Mouse (Mus musculus) lung, adult 2 months (tissue): ENCODE data around the gene Ckap2l. TPM values are rescaled to one million over a fixed set of nuclear protein-coding genes. Genes with fewer than 3 reads are reported as not detected.

Experiments used
- DNase-seq: peaks from one replicate; pipeline ENCODE4 v3.0.0; 2022
- H3K4me1 ChIP-seq: fragments of 200-500 bp; 2 replicates; pipeline ENCODE4 v1.6.1; 2011; ENCODE audit warnings: low read length; ENCODE audit not compliant: control insufficient read depth, insufficient read depth
- H3K4me3 ChIP-seq: fragments of 200-500 bp; replicated peaks from 2 replicates; pipeline ENCODE3; 2011; ENCODE audit warnings: low read depth, mild to moderate bottlenecking, control low read depth, low read length; ENCODE audit errors: extremely low read depth
- CTCF ChIP-seq: fragments of 200-500 bp; IDR thresholded peaks from 2 replicates; pipeline ENCODE4 v1.5.1; 2011; ENCODE audit warnings: mild to moderate bottlenecking, low read length, control low read depth; ENCODE audit not compliant: insufficient read depth
- POLR2A ChIP-seq: fragments of 200-500 bp; IDR thresholded peaks from 2 replicates; pipeline ENCODE4 v1.6.1; 2011; ENCODE audit warnings: low read depth, mild to moderate bottlenecking, control low read depth, low read length, borderline replicate concordance; ENCODE audit errors: extremely low read depth
- WGBS: fragments of 180-500 bp; shearing (Covaris S2); methylation state at CpG from one replicate; pipeline ENCODE4 v1.1.7; 2018; 5-methylcytosine and 5-hydroxymethylcytosine counted together
- polyA plus RNA-seq: library from polyadenylated mRNA; depleted of rRNA; stranded (reverse); fragments of >200 nt; gene quantifications from 2 replicates; pipeline ENCODE4 v1.2.3, GENCODE M21; 2012

Ckap2l gene
- polyA plus RNA-seq, 1 experiment, result 0.60 TPM

- TF ChIP-seq POLR2A (no peak), CTCF (no peak)
- Histone ChIP-seq H3K4me3 (no peak overlapping the region), H3K4me1 (no peaks in the 10 kb centered on the region)
- 81% methylated on average over 2 of the region's 2 CpGs for WGBS
- no peak for DNase-seq
Observed at GRCm38 (mm10) chr2:129253631-129253970, 43.4 kb downstream of the Ckap2l start.

DNA sequence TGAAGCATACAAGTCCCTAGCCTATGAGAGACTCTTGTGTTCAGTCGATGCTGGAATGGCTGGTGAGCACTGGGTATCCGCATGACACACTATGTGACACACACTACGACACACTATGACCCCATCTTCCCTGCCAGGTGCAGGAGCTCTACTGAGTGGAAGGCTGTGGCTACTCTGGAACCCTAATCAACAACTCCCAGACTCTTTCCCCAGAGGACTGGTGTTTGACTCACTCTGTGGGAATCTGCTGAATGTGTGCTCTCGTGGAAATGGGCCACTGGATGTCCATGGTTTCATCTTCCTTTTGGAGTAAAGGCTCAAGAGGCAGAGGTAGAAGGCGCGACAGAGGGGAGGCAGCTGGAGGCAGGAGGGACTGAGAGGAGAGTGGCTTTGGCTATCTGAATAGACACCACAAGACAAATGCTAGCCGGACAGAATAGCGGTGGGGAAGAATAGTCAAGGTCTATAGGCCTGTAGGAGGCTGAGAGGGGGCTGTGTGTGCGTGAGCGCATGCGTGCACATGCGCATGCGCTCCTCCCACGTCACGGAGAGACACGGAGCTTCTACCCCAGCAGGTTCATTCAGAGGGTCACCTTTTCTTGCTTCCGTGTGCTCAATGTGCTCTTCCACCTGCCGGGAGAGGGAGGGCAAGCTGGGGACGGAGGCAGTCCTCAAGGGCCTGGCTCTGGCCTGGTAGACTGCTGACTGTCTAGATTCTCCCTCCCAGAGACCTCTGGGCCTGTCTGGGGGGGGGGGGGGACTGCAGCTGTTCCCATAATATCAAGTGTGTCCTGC lies 44.0 kb downstream of the Ckap2l start:
- no peak overlapping the region for H3K4me3 ChIP-seq
- WGBS, result 91% methylated on average over 19 of the region's 19 CpGs
- no peak for TF ChIP-seq CTCF
- TF ChIP-seq POLR2A, result no peak
- no peaks in the 10 kb centered on the region for H3K4me1 ChIP-seq
- no peak for DNase-seq

- H3K4me3 ChIP-seq, result no peak overlapping the region
- 28% methylated on average over 1 of the region's 1 CpGs for WGBS
- no peak for DNase-seq
- TF ChIP-seq CTCF, result no peak
- TF ChIP-seq POLR2A, result no peak
- no peaks in the 10 kb centered on the region for H3K4me1 ChIP-seq
Observed at GRCm38 (mm10) chr2:129249321-129249720, 47.7 kb downstream of the Ckap2l start.

DNA sequence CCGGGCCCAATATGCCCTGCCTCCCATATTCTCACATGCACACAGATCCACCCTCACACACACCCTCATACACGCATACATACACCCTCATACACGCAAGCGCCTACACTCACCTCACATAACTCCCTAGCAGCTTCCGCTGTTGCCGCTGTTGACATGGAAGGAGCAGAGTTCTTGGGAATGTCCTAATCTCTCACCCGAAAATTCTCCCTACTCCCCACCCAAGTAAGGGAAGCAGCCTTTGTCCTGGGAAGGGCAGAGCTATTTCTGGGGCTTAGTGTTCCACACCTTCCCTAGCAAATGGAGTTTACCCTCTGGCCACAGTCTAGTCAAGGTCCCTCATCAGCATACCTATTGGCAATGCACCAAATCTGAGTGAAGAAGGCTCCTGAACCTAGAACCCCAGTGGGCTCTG lies 49.3 kb downstream of the Ckap2l start:
- WGBS, result 90% methylated on average over 7 of the region's 7 CpGs
- Histone ChIP-seq H3K4me1 (no peaks in the 10 kb centered on the region), H3K4me3 (no peak overlapping the region)
- no peak for DNase-seq
- TF ChIP-seq CTCF (no peak), POLR2A (no peak)

GRCm38 (mm10) chr2:129246924-129247323 lies 50.1 kb downstream of the Ckap2l start:
- Histone ChIP-seq H3K4me1 (no peaks in the 10 kb centered on the region), H3K4me3 (no peak overlapping the region)
- no peak for DNase-seq
- whole genome bisulfite sequencing, result 94% methylated on average over 12 of the region's 12 CpGs
- TF ChIP-seq POLR2A (no peak), CTCF (no peak)

- no peaks in the 10 kb centered on the region for H3K4me1 ChIP-seq
Observed at GRCm38 (mm10) chr2:129246436-129246835, 50.6 kb downstream of the Ckap2l start.

GRCm38 (mm10) chr2:129245618-129246017 lies 51.4 kb downstream of the Ckap2l start:
- no peak for TF ChIP-seq POLR2A
- no peak for TF ChIP-seq CTCF
- DNase-seq, result no peak
- 49% methylated on average over 5 of the region's 5 CpGs for WGBS
- Histone ChIP-seq H3K4me1 (no peaks in the 10 kb centered on the region), H3K4me3 (no peak overlapping the region)

More at GRCm38 (mm10) chr2:129246436-129246835, 50.6 kb downstream of the Ckap2l start:
- no peak for TF ChIP-seq POLR2A
- no peak for TF ChIP-seq CTCF
- WGBS, result 81% methylated on average over 7 of the region's 7 CpGs
- no peak overlapping the region for H3K4me3 ChIP-seq
- no peak for DNase-seq

- TF ChIP-seq POLR2A, result no peak
- no peak for TF ChIP-seq CTCF
- Histone ChIP-seq H3K4me1 (no peaks in the 10 kb centered on the region), H3K4me3 (no peak overlapping the region)
- DNase-seq, result no peak
- WGBS, result 69% methylated on average over 20 of the region's 20 CpGs
Observed at GRCm38 (mm10) chr2:129244446-129245120, 52.4 kb downstream of the Ckap2l start.

DNA sequence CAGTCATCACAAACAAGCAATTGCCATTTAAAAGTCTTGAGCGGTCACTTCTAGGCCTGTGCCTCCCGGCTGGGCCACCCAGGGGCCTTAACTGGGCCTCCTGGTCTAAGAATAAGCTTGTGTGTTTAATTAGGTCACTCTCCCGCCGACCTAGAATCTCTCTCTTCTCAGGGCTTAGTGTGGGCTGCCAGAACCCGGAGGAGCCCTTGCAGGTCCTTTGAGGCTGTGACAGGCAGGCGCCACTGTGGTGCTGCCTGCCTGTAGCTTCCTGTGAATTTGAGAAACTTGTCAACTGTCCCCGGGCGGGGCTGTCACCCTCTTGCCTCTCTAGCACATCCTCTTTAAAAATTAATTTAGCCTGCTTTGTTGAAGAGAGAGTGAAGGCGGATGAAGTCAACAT lies 53.2 kb downstream of the Ckap2l start:
- TF ChIP-seq CTCF, result no peak
- no peak for TF ChIP-seq POLR2A
- no peak for DNase-seq
- Histone ChIP-seq H3K4me1 (no peaks in the 10 kb centered on the region), H3K4me3 (no peak overlapping the region)
- 32% methylated on average over 9 of the region's 9 CpGs for WGBS

DNA sequence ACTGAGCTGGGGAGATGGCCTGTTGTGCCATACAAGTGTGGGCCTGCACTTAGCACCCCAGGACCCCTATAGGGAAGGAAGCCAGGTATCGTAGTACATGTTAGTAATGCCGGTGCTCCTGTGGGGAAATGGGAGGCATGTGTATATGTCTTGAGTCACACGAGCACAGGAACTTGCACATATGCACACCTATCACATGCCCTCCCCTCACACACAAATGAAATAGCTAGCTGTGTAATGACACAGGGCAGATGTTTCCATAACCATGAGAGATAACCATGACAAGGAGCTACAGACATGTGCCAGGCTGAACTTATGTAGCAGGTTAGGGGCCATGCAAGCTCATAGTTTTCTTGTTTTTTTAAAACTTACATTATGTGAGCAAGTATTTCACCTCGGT lies 54.0 kb downstream of the Ckap2l start:
- 78% methylated on average over 4 of the region's 4 CpGs for WGBS
- no peak for DNase-seq
- Histone ChIP-seq H3K4me3 (no peak overlapping the region), H3K4me1 (no peaks in the 10 kb centered on the region)
- TF ChIP-seq CTCF (no peak), POLR2A (no peak)
